Mouse (Mus musculus): Measurements from ENCODE around the gene Ankib1. TPM values are rescaled to one million over a fixed set of nuclear protein-coding genes. Genes with fewer than 3 reads are reported as not detected.
"Not testable (repeated sequence)": the region's sequence is repeated elsewhere in the genome, so short reads cannot be mapped to it uniquely, and the experiment has no call there.

The Ankib1 gene
- polyA plus RNA-seq (2017; shearing (Covaris generic)): 10 to 100 TPM; 13.7 to 17.5 TPM

DNA sequence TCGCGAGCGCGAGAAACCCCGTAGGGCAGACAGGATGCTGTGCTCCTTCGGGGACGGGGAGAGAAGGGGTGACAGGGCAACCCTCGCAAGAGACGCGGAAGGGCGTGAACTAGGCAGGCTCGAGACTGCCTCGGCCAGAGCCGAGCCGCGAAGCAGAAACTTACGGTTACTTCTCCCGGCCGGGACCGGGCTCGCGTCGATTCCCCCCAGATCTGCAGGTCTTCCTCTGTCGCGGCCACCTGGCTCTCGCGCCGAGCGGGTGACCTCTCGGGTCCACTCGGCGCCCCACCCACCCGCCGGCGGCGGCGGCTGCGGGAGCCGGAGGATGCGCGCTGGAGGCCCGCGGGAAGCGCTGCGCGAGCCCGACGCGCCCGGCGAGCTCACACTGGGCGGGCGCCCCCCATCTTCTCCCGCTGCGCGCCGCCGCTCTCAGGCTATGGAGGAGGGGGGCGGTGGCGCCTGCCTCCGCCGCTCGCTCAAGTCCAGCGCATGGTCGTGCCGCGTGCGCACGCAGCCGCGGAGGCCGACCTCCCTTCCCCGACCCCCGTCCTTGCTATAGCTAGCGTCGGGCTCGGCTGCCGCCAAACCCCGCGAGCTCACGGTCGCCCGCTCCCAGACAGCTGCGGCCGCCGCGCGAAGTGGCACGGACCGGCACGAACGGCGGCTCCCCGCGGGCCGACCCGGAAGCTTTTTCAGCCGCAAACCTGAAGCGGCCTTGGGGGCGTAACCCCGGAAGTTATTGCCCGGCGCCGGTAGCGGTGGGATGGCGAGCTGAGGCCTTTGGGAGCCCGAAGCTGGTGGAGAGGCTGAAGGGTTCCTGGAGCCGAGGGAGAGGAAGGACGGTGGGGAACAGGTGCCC, at the start of gene Ankib1, which contains the start of gene Krit1:
Gene Ankib1, minus strand, starts transcription at position 493 of the 859 bp plus-strand sequence.
Gene Krit1, plus strand, starts transcription at position 752 of the 859 bp plus-strand sequence.
- ATAC-seq: peak; percentile 75

DNA sequence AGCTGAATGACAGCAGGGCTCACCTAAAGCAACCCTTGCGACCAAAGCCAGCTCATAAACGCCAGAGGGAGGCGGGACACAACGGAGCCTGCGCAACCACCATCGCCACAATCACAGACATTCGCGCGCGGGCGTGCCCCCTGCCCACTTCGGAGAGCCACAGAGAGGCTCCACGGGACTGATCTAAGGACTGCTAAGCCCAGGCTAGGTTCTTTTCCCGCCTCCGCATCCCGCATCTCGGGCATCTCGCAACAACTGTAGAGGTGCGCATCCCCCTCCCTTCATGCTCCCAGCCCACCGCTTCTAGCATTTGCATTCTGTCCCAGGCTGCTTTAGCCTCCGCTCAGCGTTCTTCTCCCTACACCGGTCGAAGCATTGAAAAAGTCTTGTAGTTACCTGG, 42.3 kb upstream of the Ankib1 start, which contains the start of gene Lrrd1:
Gene Lrrd1, plus strand, starts transcription at position 148 of the 400 bp plus-strand sequence.
- no peak for ATAC-seq

- ATAC-seq: no peak
These were observed 31.4 kb upstream of the Ankib1 start for GRCm38 (mm10) chr5:3834107-3834506.

GRCm38 (mm10) chr5:3808472-3808871, 5.7 kb upstream of the Ankib1 start:
- no peak for ATAC-seq

GRCm38 (mm10) chr5:3803292-3804165, 804 bp upstream of the Ankib1 start:
- peak; percentile 56 for ATAC-seq

DNA sequence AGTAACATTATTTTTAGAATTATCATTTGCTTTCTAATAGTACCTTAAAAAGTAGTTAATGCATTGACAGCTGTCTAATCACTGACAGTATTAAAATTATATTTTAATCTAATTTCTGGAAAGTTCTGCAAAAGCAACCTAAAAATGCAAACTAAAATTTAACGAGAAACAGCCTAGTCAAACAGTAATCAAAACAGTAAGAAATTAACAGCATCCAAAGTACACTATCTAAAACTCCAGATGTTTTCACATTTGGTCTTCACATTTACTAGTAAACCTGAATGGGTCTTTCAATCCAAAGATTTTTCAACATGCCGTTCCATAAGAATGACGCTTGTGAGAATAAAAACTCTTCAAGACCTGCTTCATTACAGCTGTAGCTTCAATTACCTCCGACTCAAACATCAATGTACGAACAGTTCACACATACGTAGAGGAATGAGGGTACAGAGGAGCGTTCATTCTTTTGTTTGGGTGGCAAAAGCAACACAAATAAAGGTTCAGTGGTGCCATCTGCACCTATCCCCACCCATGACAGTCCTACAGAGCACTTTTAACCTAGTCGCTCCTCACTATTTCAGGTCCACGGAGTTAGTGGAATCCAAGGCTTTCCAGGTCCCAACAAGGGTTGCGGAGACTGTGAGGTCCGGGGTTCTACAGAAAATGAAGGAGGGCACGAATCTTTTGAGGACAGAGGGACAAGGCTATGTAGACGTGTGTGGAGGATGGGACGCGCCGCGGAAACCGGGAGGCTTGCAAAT, 873 bp downstream of the Ankib1 start:
- peak; percentile 5 for ATAC-seq

DNA sequence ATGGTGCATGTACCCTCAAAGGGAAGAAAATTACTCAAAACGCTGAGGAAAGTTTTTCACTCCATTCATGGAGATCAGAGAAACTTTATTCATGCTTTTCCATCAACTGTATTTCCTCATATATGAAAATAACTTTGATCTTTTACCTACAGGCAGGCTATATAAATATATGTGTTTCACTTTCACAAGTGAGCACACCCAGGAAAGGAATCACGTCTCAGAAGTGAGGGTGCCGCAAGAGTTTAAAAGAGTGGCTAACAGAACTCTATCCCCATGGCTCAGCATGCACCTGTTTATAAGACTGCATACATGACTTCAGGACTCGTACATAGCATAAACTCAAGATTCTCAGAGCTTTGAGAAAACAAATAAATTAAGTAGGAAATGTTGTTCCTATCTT, 1.8 kb downstream of the Ankib1 start:
- peak; percentile 25 for ATAC-seq

- ATAC-seq: no peak
These were observed 2.7 kb downstream of the Ankib1 start for GRCm38 (mm10) chr5:3800041-3800440.

GRCm38 (mm10) chr5:3798656-3799055, 4.1 kb downstream of the Ankib1 start:
- not testable (repeated sequence) for ATAC-seq

GRCm38 (mm10) chr5:3797101-3797500, 5.6 kb downstream of the Ankib1 start:
- not testable (repeated sequence) for ATAC-seq

GRCm38 (mm10) chr5:3791048-3791447, 11.7 kb downstream of the Ankib1 start:
- no peak for ATAC-seq

DNA sequence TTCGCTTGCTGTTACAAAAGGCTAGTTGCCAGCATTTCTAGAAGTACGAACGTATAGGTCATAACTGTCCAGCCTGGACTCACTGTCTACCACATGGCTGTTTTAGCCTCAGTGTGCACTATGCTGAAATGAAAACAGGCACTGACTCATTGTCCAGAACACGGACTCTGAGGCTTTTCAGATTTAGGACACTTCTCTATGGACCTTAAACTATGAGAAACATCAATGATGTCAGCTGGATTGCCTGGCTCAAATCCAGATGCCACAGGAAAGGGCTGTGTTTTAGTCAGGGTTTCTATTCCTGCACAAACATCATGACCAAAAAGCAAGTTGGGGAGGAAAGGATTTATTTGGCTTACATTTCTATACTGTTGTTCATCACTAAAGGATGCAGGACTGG, 15.2 kb downstream of the Ankib1 start:
- ATAC-seq: no peak

DNA sequence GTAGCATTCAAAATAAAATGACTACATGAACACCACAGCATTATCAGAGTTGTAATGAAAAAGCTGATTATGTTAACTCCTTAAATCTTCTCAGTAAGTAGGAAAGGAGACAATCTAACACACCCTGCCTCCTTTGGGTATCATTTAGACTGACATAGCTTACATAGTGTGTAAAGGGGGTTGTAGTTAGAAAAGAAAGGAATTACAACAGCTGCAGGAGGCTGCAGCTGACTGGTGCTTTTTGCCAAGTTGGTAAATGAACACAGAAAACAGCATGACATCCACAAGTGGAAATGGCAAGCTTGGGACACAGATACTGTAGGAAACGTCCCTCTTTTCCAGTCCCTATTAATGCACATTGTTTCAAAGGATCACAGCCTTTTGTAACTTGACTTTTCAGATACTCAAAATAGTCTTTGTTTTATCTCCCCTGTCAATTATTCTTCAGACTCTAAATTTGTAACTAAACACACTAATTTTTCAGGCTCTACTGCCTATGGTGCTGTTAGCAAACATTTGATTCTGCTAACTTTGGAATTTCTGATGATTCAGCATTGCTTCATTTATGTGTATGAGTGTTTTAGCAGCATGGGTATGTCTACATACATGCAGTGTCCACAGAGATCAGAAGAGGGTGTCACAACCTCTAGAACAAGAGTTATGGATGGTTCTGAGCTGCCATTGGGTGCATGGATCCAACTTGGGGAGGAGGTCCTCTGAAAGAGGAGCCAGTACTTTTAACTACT, 17.8 kb downstream of the Ankib1 start:
- no peak for ATAC-seq

DNA sequence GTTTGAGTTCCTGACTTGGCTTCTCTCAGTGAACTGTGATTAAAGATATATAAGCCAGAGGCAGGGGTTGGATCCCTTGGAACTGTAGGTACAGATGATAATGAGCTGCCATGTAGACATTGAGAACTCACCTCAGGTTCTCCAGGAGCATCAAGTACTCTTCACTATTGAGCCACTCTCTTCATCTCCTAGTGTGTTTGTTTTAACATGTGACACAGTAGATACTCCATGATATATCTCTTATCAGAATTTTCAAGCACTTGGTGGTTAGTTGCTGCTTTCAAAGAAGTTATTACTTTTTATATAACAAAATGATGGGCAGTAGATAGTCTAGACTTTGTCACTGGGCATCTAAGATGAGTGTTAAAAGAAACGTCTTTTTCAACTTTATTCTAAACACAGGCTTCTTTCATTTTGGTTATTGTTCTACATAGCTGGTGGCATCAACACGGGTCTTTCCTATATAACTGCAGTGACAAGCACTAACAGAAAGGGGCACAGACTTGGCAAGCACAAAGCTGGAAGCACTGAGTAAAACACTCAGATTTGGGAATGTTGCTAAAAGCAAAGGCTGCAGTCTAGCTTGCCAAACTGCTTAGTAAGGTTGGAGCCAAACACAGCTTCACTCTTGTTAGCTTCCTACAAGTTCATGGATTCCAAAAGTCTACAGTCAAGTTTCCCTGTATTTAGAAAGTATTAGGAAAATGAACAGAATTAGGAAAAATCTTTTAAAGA, 18.6 kb downstream of the Ankib1 start:
- no peak for ATAC-seq

DNA sequence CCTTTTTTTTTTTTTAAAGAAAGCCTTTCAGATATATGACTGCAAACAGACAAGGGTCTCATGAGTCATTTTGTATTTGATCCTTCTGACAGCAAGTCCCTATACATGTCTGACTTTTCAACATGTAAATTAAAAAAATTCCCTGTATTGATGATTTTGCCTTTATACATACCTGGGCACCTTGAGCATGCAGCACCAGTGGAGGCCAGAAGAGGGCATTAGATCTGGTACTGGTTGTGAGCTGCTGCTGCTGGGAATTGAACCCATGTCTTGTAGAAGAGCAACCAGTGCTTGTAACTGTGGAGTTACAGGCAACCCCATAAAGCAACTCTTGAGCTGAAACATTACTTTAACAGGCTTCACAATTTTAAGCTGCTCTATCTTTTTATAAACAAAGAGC, 20.1 kb downstream of the Ankib1 start:
- peak; percentile 67 for ATAC-seq

DNA sequence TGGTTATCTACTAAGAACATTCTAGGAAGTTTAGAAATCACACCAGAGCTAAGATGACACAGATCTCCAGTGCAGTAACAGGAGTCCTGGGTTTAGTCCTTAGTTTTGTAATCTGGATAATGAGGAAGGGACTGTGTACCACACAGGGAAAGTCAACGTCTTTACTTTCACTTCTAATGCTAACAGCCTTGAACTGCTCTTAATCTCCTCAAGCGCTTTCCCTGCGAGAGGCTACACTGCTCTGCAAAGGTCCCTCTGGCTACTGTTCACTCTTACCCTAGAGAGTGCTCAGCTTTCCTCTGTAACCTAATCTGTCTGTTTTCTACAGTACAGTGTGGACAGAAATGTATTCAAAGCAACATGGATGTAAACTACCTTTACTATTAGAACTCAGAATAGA, 30.7 kb downstream of the Ankib1 start:
- ATAC-seq: no peak

DNA sequence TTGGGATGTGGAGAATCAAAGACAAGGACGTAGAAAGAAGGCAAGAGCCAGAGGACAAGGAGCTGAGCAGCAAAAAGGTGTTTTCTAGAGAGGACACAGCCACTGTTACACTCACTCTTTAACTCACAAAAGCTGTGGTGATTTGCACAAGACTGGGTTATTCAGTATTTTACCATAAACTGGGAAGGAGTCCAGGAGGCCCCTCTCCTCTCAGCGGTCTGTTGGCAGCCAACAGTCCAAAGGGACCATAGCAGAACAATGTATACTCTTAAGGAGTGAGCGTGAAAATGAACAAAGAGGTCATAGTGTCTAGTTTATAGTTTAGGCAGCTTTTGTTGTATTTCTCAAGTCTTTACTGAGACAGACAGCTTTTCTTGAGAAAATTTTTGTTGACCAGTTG, 31.2 kb downstream of the Ankib1 start:
- no peak for ATAC-seq

- not testable (repeated sequence) for ATAC-seq
These were observed 52.2 kb downstream of the Ankib1 start for GRCm38 (mm10) chr5:3750536-3750935.

- ATAC-seq: not testable (repeated sequence)
These were observed 69.9 kb downstream of the Ankib1 start for GRCm38 (mm10) chr5:3732846-3733245.

GRCm38 (mm10) chr5:3728820-3729219, 73.9 kb downstream of the Ankib1 start:
- no peak for ATAC-seq

- no peak for ATAC-seq
These were observed 77.2 kb downstream of the Ankib1 start for GRCm38 (mm10) chr5:3725491-3725890.
